Mouse (Mus musculus): Measurements from ENCODE around the gene Med17.

The Med17 gene

DNA sequence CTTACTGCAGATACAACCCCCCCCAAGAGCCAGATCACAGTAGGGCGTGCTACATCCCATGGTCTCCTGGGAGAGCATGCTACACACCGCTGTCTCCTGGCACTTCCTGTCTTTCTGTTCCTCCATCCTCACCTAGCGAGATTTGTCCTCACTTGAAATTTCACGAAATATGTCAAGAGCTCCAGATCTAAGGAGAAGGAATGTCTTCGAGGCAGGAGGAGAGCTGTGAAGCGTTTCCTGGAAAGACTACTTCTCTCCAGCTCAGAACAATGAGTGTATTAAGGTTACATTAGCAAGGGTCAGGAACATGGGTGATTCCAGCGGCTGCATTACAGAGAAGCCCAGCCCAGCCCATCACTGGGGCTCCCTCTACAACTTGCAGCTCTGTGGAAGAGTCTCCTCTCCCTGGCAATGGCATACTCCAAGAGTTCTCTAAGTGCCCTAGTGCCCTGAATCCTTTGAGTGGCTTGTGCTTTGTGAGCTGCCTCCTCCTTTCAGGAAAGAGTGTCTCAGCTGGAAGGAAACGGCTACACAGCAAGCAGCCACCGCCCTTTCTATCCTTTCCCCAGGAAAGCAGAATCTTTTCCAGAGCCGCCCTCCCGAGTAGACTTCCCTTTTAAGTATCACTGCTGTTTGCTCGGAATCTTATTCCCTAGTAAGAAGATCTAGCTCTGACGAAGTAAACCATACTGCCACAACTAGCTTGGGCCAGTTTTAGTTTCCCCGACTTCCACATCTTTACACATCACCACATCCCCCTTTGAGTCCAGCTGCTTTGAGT, 42.0 kb downstream of the Med17 start:
- in situ Hi-C loops (cut with MseI, MboI): no loop called here

- in situ Hi-C loops (cut with MseI, MboI): no loop called here
Measured at GRCm38 (mm10) chr9:15235986-15236385, 43.7 kb downstream of the Med17 start.

GRCm38 (mm10) chr9:15233604-15234003, 46.1 kb downstream of the Med17 start:
- in situ Hi-C loops (cut with MseI, MboI): no loop called here

DNA sequence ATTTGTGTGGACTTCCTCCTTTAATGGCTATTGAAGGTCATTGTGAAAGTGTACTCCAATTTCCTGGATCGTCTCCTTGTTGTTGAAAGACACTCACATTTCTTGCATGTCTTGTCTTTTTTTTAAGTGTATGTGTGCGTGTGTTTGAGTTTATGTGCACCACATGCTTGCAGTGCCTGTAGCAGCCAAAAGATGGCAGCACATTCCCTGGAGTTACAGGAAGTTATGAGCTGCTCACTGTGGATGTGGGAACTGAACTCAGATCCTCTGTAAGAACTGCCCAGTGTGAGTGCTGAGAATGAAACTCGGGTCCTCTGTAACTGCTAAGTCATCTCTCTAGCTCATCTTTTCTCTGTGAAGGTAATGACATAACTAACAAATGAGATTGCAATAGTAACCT, 47.3 kb downstream of the Med17 start:
- in situ Hi-C loops (cut with MseI, MboI): no loop called here

DNA sequence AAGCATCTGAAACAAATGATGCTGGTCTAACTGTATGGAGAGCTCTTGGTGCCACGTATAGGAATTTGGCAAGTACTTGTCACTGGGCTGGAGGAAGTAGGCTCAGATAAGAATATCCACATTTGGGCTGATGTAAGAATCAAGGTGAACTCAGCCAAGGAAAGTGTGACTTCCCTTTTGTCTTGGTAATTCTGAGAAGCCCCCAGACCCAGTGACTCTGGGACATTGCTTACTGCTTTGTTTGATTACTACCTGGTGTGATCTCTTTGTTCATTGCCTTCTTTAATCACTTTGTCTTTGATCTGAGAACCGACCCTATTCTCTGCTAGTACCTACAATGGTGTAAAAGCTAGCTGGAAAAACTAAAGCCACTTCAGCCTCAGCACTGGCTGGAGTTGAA, 54.8 kb downstream of the Med17 start:
- in situ Hi-C loops (cut with MseI, MboI): loop anchor here in 1 of 2 experiments (25.0 kb wide), 1 partner anchor 188 kb away; the partner anchor contains the start of gene Panx1

- in situ Hi-C loops (cut with MseI, MboI): loop anchor here in 1 of 2 experiments (25.0 kb wide), 1 partner anchor 176 kb away; the partner anchor contains the start of gene Panx1
Measured at GRCm38 (mm10) chr9:15213695-15214094, 66.0 kb downstream of the Med17 start.

DNA sequence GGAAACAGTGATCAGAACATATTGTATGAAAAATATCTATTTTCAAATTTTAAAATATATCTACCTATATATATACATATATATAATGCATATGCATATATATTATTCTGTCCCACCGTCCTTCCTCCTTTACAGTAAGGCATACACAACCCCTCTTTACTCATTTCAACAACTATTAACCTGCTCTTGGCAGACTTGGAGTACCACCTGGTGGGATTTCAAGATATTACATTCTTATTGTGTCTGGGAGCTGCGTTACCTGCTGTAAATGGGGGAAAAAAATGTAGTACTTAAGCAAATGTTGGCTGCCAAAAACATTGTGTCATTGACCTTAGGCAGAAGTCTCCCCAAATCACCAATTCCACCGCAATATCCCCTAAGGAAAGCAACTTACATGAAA, 67.9 kb downstream of the Med17 start:
- in situ Hi-C loops (cut with MseI, MboI): loop anchor here in 1 of 2 experiments (25.0 kb wide), 1 partner anchor 175 kb away; the partner anchor contains the start of gene Panx1
